Mouse (Mus musculus) heart, adult 11 months (tissue): ENCODE data around the gene Btn1a1.

Experiments used
- DNase-seq: peaks from one replicate; pipeline ENCODE4 v3.0.0; 2022

Btn1a1 gene

GRCm38 (mm10) chr13:23412630-23413521, 52.8 kb downstream of the Btn1a1 start:
- peak; percentile 74 for DNase-seq

- DNase-seq: peak; percentile 89
These were observed 53.5 kb downstream of the Btn1a1 start for GRCm38 (mm10) chr13:23412211-23412629.

GRCm38 (mm10) chr13:23411311-23412210, 54.1 kb downstream of the Btn1a1 start:
- DNase-seq: peak; percentile 90

GRCm38 (mm10) chr13:23410632-23411031, 55.1 kb downstream of the Btn1a1 start:
- DNase-seq: peak; percentile 89
